Mouse (Mus musculus): Measurements from ENCODE around the gene Prkca.

Prkca gene

GRCm38 (mm10) chr11:108067161-108067560 is 276.6 kb downstream of the Prkca start:
- no peak for TF ChIP-seq GATA4 (IDR thresholded peaks at IDR 0.05; ENCODE audit: insufficient replicate concordance, low read length)

DNA sequence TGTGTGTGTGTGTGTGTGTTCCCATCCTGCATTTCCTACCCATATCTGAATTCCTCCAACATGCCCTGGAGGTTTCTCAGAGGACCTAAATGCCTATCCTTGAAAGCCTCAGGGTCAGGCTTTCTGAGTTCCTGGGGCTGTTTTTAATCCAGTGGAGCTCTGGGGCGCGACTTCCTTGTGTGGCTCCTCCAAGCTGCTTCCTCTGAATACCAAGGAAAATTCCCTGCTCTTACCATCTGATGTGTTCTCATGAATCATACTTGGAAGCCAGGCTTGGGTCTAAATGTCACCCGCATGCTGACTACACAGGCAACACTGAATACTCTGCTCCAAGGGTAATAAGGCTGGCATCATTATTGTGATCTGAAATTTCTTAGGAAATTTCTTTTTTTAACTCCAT is 279.3 kb downstream of the Prkca start:
- TF ChIP-seq GATA4 (IDR thresholded peaks at IDR 0.05; ENCODE audit: insufficient replicate concordance, low read length) = no peak

DNA sequence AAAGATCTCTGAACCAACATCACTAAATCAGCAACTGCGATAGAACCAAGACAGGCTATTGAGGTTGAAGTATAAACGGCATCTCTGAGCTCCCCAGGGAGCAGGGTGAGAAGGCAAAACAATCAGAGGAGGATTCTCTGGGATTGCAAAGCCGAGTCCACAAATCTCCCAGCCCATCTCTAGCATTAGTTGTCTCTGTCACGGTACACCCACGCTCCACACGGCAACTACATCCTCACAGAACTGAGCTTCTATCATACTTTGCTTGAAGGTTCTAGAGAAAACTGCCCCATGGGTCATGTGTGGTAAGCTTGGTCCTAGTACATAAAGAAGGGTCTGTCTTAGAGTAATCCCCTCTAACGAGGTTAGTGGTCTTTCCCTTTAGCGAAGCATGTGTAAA is 280.6 kb downstream of the Prkca start:
- no peak for TF ChIP-seq GATA4 (IDR thresholded peaks at IDR 0.05; ENCODE audit: insufficient replicate concordance, low read length)

- no peak for TF ChIP-seq GATA4 (IDR thresholded peaks at IDR 0.05; ENCODE audit: insufficient replicate concordance, low read length)
These were observed 281.9 kb downstream of the Prkca start for GRCm38 (mm10) chr11:108061571-108062479.

DNA sequence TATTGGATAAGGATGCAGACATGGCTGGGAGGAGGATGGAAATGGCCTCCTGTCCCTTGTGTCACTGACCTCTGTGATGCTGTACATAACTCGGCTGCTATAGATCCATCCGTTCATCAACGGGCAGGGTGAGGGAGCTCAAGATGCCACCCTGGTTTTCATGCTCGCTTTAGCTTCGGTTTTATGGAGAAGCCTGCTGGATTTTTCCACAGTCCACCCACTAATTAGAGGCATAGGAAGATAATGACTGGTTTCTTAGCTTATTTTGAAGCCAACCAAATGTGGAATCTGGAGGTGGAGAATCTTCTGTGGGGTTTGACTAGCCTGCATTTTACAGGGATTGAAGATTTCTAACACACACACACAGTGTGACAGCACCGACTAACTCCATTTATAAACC is 286.6 kb downstream of the Prkca start:
- TF ChIP-seq GATA4 (IDR thresholded peaks at IDR 0.05; ENCODE audit: insufficient replicate concordance, low read length) = no peak

DNA sequence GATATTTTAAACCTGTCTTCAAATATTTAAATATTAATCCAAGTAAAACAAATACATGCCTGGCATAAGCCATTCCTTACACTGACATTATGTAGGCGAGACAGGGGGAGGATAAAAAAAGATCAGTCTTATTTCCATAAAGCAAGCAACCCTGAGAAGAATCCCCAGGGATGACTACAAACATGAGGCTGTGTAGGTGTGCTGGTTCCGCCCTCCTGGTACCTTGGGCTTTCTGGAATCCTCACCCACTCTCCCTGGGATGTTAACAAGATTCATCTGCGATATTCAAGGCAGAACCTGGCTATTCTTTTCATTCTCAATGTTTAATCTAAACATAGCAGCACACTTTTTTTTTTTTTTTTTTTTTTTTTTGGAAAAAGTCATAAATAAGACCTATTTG is 289.1 kb downstream of the Prkca start:
- TF ChIP-seq GATA4 (IDR thresholded peaks at IDR 0.05; ENCODE audit: insufficient replicate concordance, low read length) = no peak

DNA sequence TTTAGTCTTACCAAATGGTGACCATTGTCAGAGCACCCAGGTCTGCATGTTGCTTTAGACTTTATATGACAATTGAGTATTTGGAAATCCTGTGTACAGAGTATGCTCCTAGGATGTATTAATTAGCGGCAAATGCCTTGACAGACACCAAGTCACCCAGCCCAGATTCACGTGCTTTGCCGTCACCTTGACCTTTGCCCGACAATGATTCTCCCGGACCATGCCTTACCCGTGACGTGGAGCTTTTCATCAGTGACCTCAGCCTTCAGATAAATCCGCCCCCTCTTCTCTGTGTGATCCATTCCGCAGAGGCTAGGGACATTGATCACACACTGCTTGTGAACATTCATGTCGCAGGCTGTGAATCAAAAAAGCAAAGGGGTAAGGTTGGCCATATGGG is 290.0 kb downstream of the Prkca start:
- no peak for TF ChIP-seq GATA4 (IDR thresholded peaks at IDR 0.05; ENCODE audit: insufficient replicate concordance, low read length)

DNA sequence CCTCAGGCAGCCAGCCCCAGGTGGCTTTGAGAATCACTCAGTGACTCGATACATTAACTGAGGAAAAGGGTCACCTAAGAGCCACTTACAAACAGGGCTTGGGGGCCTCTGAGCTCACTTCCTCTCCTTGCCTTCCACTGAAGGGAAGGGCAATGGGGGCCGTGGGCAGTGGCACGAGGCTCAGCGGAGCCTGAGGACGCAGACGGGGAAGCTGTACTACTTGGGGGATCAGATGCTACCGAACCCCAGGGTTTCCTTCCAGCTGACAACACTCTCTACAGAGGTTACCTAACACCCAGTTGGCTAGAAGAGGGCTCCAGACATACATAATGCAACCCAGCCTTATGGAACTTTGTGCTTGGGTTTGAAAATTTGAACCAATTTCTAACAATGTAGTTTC is 302.1 kb downstream of the Prkca start:
- no peak for TF ChIP-seq GATA4 (IDR thresholded peaks at IDR 0.05; ENCODE audit: insufficient replicate concordance, low read length)

GRCm38 (mm10) chr11:108040823-108041222 is 302.9 kb downstream of the Prkca start:
- TF ChIP-seq GATA4 (IDR thresholded peaks at IDR 0.05; ENCODE audit: insufficient replicate concordance, low read length) = no peak

- TF ChIP-seq GATA4 (IDR thresholded peaks at IDR 0.05; ENCODE audit: insufficient replicate concordance, low read length) = no peak
These were observed 304.0 kb downstream of the Prkca start for GRCm38 (mm10) chr11:108039761-108040160.

- TF ChIP-seq GATA4 (IDR thresholded peaks at IDR 0.05; ENCODE audit: insufficient replicate concordance, low read length) = no peak
These were observed 304.7 kb downstream of the Prkca start for GRCm38 (mm10) chr11:108038989-108039388.

GRCm38 (mm10) chr11:108036339-108036738 is 307.4 kb downstream of the Prkca start:
- no peak for TF ChIP-seq GATA4 (IDR thresholded peaks at IDR 0.05; ENCODE audit: insufficient replicate concordance, low read length)

- TF ChIP-seq GATA4 (IDR thresholded peaks at IDR 0.05; ENCODE audit: insufficient replicate concordance, low read length) = no peak
These were observed 308.0 kb downstream of the Prkca start for GRCm38 (mm10) chr11:108035761-108036160.

DNA sequence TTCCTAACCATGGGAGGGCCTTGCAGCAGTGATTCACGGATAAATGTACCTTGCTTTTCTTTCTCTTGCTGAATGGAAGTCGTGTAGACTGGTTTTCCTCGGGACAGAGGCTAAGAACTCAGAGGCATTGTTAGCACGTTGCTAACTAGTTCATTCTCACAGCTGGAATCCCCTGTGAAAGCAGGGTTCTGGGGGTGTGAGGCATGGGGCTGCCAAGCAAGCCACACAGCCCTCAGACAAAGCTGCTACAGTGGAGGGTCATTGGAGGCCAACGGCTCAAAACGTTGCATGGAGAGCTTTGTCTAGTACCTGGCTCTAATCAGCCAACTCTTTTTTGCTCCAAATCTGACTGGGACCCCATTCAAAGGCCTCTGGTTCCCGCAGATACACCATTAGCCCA is 309.4 kb downstream of the Prkca start:
- no peak for TF ChIP-seq GATA4 (IDR thresholded peaks at IDR 0.05; ENCODE audit: insufficient replicate concordance, low read length)

- no peak for TF ChIP-seq GATA4 (IDR thresholded peaks at IDR 0.05; ENCODE audit: insufficient replicate concordance, low read length)
These were observed 311.2 kb downstream of the Prkca start for GRCm38 (mm10) chr11:108032568-108032967.

DNA sequence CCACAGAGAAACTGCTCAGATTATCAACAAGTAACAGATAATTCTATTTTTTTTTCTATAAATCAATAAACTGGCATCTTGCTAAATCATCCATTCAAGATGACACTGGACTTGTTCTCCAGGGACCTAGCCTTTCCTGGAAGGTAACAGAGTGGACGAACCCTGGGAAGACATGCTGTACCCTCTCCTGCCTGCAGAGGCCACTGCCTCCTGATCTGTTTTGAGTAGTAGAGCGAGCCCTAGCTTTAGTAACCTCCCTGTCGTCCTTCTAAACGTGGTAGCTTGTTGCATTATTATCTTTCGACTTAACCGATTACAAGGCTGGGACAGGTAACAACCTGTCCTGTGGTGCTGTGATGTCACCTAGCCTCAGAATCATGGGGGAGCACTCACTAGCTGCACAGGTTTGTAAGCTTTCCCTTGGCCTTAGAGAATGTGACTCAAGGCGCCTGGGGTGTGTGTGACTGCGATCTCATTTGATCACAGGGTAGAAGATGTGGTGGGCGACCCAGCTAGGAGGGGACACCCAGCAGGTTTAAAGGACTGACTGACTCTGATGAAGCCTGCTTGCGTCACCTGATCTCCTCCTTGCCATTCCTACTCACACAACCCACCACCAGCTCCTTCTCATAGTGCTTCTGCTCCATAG is 312.6 kb downstream of the Prkca start:
- no peak for TF ChIP-seq GATA4 (IDR thresholded peaks at IDR 0.05; ENCODE audit: insufficient replicate concordance, low read length)
